Mouse (Mus musculus): ENCODE results near the gene Stac2. TPM values are rescaled to one million over a fixed set of nuclear protein-coding genes. Genes with fewer than 3 reads are reported as not detected.

Stac2 gene
- polyA plus RNA-seq, 1 experiment from 2014 or later: 0.29 TPM

- H3K4me2 ChIP-seq (ENCODE audit: low read depth, low read length): no peak overlapping the region
- 55% methylated on average over 5 of the region's 5 CpGs for WGBS
- no peak overlapping the region for H3K9ac ChIP-seq (ENCODE audit: low read depth, low read length)
- H3K27me3 ChIP-seq (replicated peaks; ENCODE audit: control insufficient read depth, insufficient read depth, low read length): peaks cover 8% of the 10 kb centered on the region; the same call in 1 of the 2 replicates
- no peaks in the 10 kb centered on the region for H3K36me3 ChIP-seq (ENCODE audit: control insufficient read depth, insufficient read depth, low read length)
- no peak for ATAC-seq
- H3K4me1 ChIP-seq (ENCODE audit: control insufficient read depth, insufficient read depth, low read length): no peaks in the 10 kb centered on the region
- H3K9me3 ChIP-seq (ENCODE audit: control insufficient read depth, low read length): no peaks in the 10 kb centered on the region
- H3K4me3 ChIP-seq (ENCODE audit: low read length): no peak overlapping the region
- no peak overlapping the region for H3K27ac ChIP-seq (ENCODE audit: low read length)
These were observed 9.2 kb downstream of the Stac2 start for GRCm38 (mm10) chr11:98044074-98044473.

DNA sequence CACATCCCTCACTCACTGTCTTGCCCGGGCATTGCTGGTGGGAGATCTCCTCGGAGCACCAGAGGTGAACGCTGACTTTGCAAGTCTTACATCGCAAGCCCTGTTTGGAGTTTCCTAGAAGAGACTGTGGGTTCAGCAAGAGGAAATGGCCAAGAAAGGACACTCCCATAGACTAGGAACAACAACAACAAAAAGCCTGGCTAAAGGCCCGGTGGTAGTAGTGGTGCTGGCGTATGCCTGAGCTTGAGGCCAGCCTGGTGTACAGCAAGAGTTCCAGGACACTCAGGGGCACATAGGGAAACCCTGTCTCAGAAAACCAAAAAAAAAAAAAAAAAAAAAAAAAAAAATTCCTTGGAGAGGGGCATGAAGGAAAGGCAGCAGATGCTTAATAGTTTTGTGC lies 10.5 kb downstream of the Stac2 start:
- no peak for ATAC-seq
- no peak overlapping the region for H3K4me2 ChIP-seq (ENCODE audit: low read depth, low read length)
- no peak overlapping the region for H3K4me3 ChIP-seq (ENCODE audit: low read length)
- H3K9me3 ChIP-seq (ENCODE audit: control insufficient read depth, low read length): no peaks in the 10 kb centered on the region
- whole genome bisulfite sequencing: 80% methylated on average over 6 of the region's 6 CpGs
- H3K36me3 ChIP-seq (ENCODE audit: control insufficient read depth, insufficient read depth, low read length): no peaks in the 10 kb centered on the region
- no peak overlapping the region for H3K27ac ChIP-seq (ENCODE audit: low read length)
- 0 out of 2 replicates have a peak, but pooled peaks cover 3% of the 10 kb centered on the region for H3K27me3 ChIP-seq (replicated peaks; ENCODE audit: control insufficient read depth, insufficient read depth, low read length)
- H3K9ac ChIP-seq (ENCODE audit: low read depth, low read length): no peak overlapping the region
- no peaks in the 10 kb centered on the region for H3K4me1 ChIP-seq (ENCODE audit: control insufficient read depth, insufficient read depth, low read length)

DNA sequence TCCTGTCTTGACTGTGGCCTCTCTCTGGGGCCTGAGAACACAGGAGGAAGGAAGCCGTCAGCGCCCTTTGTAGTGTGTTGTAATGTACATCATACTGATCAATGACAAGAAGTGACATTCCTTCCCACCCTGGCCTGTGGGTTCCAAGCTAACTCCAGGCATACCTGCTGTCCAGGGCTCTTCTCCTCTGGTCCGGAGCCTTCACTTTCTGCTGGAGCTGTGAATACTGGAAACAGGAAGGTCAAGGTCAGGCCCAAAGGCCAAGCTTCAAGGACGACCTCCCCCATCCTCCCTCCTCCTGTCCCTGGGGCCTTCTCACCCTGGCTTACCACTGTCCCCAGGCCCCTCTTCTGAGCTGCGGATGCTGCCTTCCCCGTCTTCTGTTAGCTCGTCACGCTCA lies 12.3 kb downstream of the Stac2 start:
- no peak overlapping the region for H3K4me2 ChIP-seq (ENCODE audit: low read depth, low read length)
- peaks cover 5% of the 10 kb centered on the region for H3K4me1 ChIP-seq (ENCODE audit: control insufficient read depth, insufficient read depth, low read length)
- WGBS: 71% methylated on average over 8 of the region's 8 CpGs
- H3K27me3 ChIP-seq (replicated peaks; ENCODE audit: control insufficient read depth, insufficient read depth, low read length): peaks cover 12% of the 10 kb centered on the region
- no peak overlapping the region for H3K27ac ChIP-seq (ENCODE audit: low read length)
- H3K4me3 ChIP-seq (ENCODE audit: low read length): no peak overlapping the region
- no peak overlapping the region for H3K9ac ChIP-seq (ENCODE audit: low read depth, low read length)
- H3K36me3 ChIP-seq (ENCODE audit: control insufficient read depth, insufficient read depth, low read length): no peaks in the 10 kb centered on the region
- no peak for ATAC-seq
- no peaks in the 10 kb centered on the region for H3K9me3 ChIP-seq (ENCODE audit: control insufficient read depth, low read length)

- Histone ChIP-seq H3K36me3 (ENCODE audit: control insufficient read depth, insufficient read depth, low read length) (no peaks in the 10 kb centered on the region), H3K27me3 (replicated peaks; ENCODE audit: control insufficient read depth, insufficient read depth, low read length) (peaks cover 15% of the 10 kb centered on the region), H3K4me3 (ENCODE audit: low read length) (no peak overlapping the region), H3K9ac (ENCODE audit: low read depth, low read length) (no peak overlapping the region), H3K9me3 (ENCODE audit: control insufficient read depth, low read length) (no peaks in the 10 kb centered on the region), H3K4me1 (ENCODE audit: control insufficient read depth, insufficient read depth, low read length) (peaks cover 9% of the 10 kb centered on the region), H3K27ac (ENCODE audit: low read length) (no peak overlapping the region), H3K4me2 (ENCODE audit: low read depth, low read length) (no peak overlapping the region)
- ATAC-seq: no peak
- WGBS: 66% methylated on average over 14 of the region's 14 CpGs
These were observed 15.4 kb downstream of the Stac2 start for GRCm38 (mm10) chr11:98037871-98038270.

GRCm38 (mm10) chr11:98035977-98036377 lies 17.3 kb downstream of the Stac2 start:
- Histone ChIP-seq H3K4me1 (ENCODE audit: control insufficient read depth, insufficient read depth, low read length) (peaks cover 9% of the 10 kb centered on the region), H3K4me2 (ENCODE audit: low read depth, low read length) (peak overlapping the region; percentile 65), H3K36me3 (ENCODE audit: control insufficient read depth, insufficient read depth, low read length) (no peaks in the 10 kb centered on the region), H3K27me3 (replicated peaks; ENCODE audit: control insufficient read depth, insufficient read depth, low read length) (peaks cover 15% of the 10 kb centered on the region), H3K27ac (ENCODE audit: low read length) (no peak overlapping the region), H3K9ac (ENCODE audit: low read depth, low read length) (peak overlapping the region; percentile 60), H3K9me3 (ENCODE audit: control insufficient read depth, low read length) (no peaks in the 10 kb centered on the region), H3K4me3 (ENCODE audit: low read length) (peak overlapping the region; percentile 41)
- WGBS: 1% methylated on average over 23 of the region's 27 CpGs
- peak; percentile 53 for ATAC-seq

GRCm38 (mm10) chr11:98034840-98035239 lies 18.4 kb downstream of the Stac2 start:
- no peak overlapping the region for H3K27ac ChIP-seq (ENCODE audit: low read length)
- H3K4me2 ChIP-seq (ENCODE audit: low read depth, low read length): no peak overlapping the region
- WGBS: 35% methylated on average over 4 of the region's 4 CpGs
- ATAC-seq: no peak
- H3K9ac ChIP-seq (ENCODE audit: low read depth, low read length): no peak overlapping the region
- H3K36me3 ChIP-seq (ENCODE audit: control insufficient read depth, insufficient read depth, low read length): peaks cover under 1% of the 10 kb centered on the region; the same call in 1 of the 2 replicates
- H3K27me3 ChIP-seq (replicated peaks; ENCODE audit: control insufficient read depth, insufficient read depth, low read length): peaks cover 15% of the 10 kb centered on the region
- H3K9me3 ChIP-seq (ENCODE audit: control insufficient read depth, low read length): no peaks in the 10 kb centered on the region
- H3K4me1 ChIP-seq (ENCODE audit: control insufficient read depth, insufficient read depth, low read length): peaks cover 9% of the 10 kb centered on the region
- no peak overlapping the region for H3K4me3 ChIP-seq (ENCODE audit: low read length)

DNA sequence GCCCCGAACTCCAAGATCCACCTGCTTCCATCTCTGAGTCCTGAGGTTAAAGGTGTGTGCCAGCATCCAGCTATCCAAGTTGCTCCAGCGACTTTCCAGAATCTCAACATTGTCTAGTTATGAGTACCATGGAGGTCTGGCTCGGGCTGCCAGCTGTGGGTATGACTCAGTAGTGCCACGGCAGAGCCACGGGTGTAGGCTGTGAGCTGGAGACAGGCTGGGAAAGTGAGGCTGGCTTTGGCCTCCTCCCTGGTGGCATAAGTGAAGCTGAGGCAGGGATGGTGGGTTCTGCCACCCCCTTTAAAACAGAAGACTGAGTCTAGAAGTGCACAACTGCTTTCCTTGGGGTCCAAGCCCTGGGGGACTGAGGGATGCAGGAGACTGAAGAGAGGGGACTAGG lies 19.2 kb downstream of the Stac2 start:
- Histone ChIP-seq H3K27me3 (replicated peaks; ENCODE audit: control insufficient read depth, insufficient read depth, low read length) (peaks cover 15% of the 10 kb centered on the region), H3K9me3 (ENCODE audit: control insufficient read depth, low read length) (no peaks in the 10 kb centered on the region), H3K27ac (ENCODE audit: low read length) (no peak overlapping the region), H3K4me3 (ENCODE audit: low read length) (no peak overlapping the region), H3K9ac (ENCODE audit: low read depth, low read length) (no peak overlapping the region), H3K36me3 (ENCODE audit: control insufficient read depth, insufficient read depth, low read length) (peaks cover 5% of the 10 kb centered on the region), H3K4me1 (ENCODE audit: control insufficient read depth, insufficient read depth, low read length) (peaks cover 9% of the 10 kb centered on the region), H3K4me2 (ENCODE audit: low read depth, low read length) (no peak overlapping the region)
- no peak for ATAC-seq
- 84% methylated on average over 5 of the region's 5 CpGs for WGBS

- ATAC-seq: no peak
- H3K9me3 ChIP-seq (ENCODE audit: control insufficient read depth, low read length): no peaks in the 10 kb centered on the region
- H3K4me2 ChIP-seq (ENCODE audit: low read depth, low read length): no peak overlapping the region
- no peak overlapping the region for H3K4me3 ChIP-seq (ENCODE audit: low read length)
- 6% methylated on average over 5 of the region's 5 CpGs for WGBS
- peaks cover 9% of the 10 kb centered on the region for H3K36me3 ChIP-seq (ENCODE audit: control insufficient read depth, insufficient read depth, low read length)
- H3K27me3 ChIP-seq (replicated peaks; ENCODE audit: control insufficient read depth, insufficient read depth, low read length): peaks cover 4% of the 10 kb centered on the region
- H3K4me1 ChIP-seq (ENCODE audit: control insufficient read depth, insufficient read depth, low read length): peaks cover 13% of the 10 kb centered on the region
- H3K27ac ChIP-seq (ENCODE audit: low read length): no peak overlapping the region
- H3K9ac ChIP-seq (ENCODE audit: low read depth, low read length): no peak overlapping the region
These were observed 21.9 kb downstream of the Stac2 start for GRCm38 (mm10) chr11:98031443-98031770.

- Histone ChIP-seq H3K9ac (ENCODE audit: low read depth, low read length) (no peak overlapping the region), H3K9me3 (ENCODE audit: control insufficient read depth, low read length) (no peaks in the 10 kb centered on the region)
- 55% methylated on average over 5 of the region's 5 CpGs for WGBS
These were observed 22.4 kb downstream of the Stac2 start for GRCm38 (mm10) chr11:98030701-98031442.

DNA sequence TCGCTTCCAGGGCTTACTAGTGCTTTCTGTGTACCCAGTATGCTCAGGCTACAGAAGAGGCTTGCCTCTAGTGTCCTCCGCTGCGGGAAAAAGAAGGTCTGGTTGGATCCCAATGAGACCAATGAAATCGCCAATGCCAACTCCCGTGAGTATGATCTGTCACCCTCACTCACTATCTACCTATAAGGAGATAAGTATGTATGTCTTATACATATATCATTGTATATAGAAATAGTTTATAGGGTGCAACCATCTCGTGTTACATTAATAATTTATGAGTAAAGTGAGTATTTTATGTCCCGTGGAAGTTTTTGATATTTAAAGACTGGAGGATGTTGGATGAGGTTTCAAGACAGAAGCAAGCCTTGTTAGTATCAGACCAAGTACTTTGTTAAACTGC lies 25.5 kb downstream of the Stac2 start:
- no peaks in the 10 kb centered on the region for H3K9me3 ChIP-seq (ENCODE audit: control insufficient read depth, low read length)
- H3K4me2 ChIP-seq (ENCODE audit: low read depth, low read length): peak overlapping the region; percentile 64
- peaks cover 14% of the 10 kb centered on the region for H3K4me1 ChIP-seq (ENCODE audit: control insufficient read depth, insufficient read depth, low read length)
- 16% methylated on average over 7 of the region's 7 CpGs for WGBS
- peaks cover 9% of the 10 kb centered on the region for H3K36me3 ChIP-seq (ENCODE audit: control insufficient read depth, insufficient read depth, low read length)
- H3K4me3 ChIP-seq (ENCODE audit: low read length): peak overlapping the region; percentile 100
- peak overlapping the region; percentile 83 for H3K27ac ChIP-seq (ENCODE audit: low read length)
- no peaks in the 10 kb centered on the region for H3K27me3 ChIP-seq (replicated peaks; ENCODE audit: control insufficient read depth, insufficient read depth, low read length)
- ATAC-seq: no peak
- H3K9ac ChIP-seq (ENCODE audit: low read depth, low read length): peak overlapping the region; percentile 100

More at GRCm38 (mm10) chr11:98030701-98031442, 22.4 kb downstream of the Stac2 start:
- no peak overlapping the region for H3K4me2 ChIP-seq (ENCODE audit: low read depth, low read length)
- ATAC-seq: no peak
- H3K27ac ChIP-seq (ENCODE audit: low read length): no peak overlapping the region
- H3K4me1 ChIP-seq (ENCODE audit: control insufficient read depth, insufficient read depth, low read length): peaks cover 11% of the 10 kb centered on the region
- H3K27me3 ChIP-seq (replicated peaks; ENCODE audit: control insufficient read depth, insufficient read depth, low read length): peaks cover 2% of the 10 kb centered on the region
- H3K4me3 ChIP-seq (ENCODE audit: low read length): no peak overlapping the region
- H3K36me3 ChIP-seq (ENCODE audit: control insufficient read depth, insufficient read depth, low read length): peaks cover 9% of the 10 kb centered on the region

Measured in intestine, embryonic 16.5 days (tissue).